Mouse (Mus musculus) erythroblast, adult 5-6 weeks (primary cell): ENCODE results near the gene Fam92b. TPM values are rescaled to one million over a fixed set of nuclear protein-coding genes. Genes with fewer than 3 reads are reported as not detected.

Experiments
- ATAC-seq: replicated peaks from 2 replicates; pipeline ENCODE4 v1.8.0; 2016; ENCODE audit warnings: moderate number of reproducible peaks, mild to moderate bottlenecking, moderate TSS enrichment, inconsistent platforms; ENCODE audit not compliant: poor library complexity, low FRiP score, severe bottlenecking
- total RNA-seq, 2 experiments: library from RNA; stranded (forward) in 1 of 2; stranded (reverse) in 1 of 2; fragments of 150-400 nt in 1 of 2; fragments of 200-764, 138-1000 nt in 1 of 2; gene quantifications; 2 replicates each; pipeline versions ENCODE4 v1.2.3 to v1.2.4; 2015 to 2017; ENCODE audit warnings: low replicate concordance in 2 of 2

Gene Fam92b
- total RNA-seq, 2 experiments from 2014 or later, result not detected

DNA sequence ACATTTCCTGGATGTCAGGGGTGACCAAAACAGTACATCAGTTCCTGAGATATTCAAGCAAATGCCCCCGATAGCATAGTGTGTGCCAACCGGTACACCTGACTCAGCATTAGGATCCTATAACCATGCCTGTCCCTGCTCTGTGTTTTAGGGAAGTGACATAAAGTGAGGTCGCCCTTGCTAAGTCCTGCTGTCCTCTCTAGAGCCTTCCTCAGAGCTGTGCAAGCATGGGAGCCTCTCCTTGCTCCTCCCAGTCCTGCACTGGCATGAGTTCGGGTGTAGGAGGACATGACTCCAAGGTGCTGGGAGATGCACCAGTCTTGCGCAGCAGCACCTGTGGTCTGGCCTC lies 14.9 kb downstream of the Fam92b start:
- no peak for ATAC-seq

DNA sequence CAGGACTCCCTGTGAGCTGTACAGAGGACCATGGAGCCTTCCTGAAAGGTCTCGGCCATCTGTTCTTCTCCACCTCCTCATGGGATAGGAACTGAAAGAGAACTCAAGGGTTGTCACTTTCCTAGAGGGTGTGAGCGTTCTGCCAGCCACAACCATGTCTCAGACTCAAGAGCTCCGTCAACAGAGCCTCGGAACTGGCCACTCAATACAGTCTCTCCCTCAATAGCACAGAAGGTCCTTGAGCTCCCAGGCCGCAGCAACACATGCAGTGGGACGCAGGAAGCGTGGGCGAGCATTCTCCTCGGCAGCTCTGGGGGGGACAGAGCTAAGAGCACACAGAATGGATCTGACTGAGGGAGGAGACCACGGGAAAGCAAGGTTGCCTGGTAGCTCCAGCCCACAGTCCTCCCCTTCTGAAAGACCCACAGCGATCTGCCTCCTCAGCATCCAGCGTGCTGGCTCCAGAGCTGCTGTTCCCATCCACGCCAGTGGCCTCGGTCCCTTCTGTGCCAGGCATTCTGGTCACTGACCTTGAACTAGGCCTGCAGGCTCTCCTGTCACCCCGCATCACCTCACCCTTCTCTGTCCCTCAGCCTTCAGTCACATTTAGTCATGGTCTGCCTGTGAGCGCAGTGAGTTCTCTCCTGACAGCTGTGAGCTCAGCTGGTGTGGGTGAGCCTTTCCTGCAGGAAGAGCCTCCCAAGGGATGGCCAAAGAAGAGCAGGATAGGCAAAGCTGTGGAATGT lies 15.4 kb downstream of the Fam92b start:
- no peak for ATAC-seq

DNA sequence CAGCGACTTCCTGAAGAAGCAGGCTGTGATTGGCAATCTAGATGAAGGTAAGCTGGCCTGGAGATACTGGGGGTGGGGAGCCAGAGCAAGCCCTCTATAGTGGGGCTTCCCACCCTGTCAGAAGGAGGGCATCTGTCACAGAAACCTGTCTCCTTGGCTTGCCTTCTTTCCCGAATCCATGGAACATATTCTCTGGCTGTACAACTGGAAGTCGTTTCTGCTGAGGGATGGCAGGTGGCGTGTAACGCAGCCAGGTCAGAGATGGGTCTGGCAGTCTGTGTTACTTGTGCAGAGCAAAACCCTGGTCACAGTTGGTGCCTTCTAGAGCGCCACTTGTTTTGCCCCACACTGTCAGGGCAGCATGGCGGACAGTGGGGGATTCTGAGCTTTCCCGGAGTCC lies 16.9 kb downstream of the Fam92b start:
- no peak for ATAC-seq

DNA sequence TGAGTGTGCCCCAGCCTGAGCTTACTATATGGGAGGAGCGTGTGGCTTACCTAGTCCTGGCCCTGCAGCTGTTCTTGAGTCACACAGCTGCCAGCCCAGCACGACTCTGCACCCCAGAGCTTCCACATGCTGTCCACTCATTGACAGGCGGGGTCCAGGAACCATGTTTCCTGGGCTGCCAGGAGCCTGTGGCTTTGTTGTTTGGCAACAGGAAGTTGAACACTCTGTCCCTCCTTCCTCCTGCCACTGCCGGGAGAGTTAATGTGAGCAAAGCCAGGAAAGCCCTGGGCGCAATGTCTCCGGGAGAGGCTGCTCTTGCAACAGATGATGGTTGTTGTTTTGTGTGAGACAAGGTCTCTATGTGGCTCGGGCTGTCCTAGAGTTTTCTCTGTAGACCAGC lies 24.6 kb downstream of the Fam92b start:
- no peak for ATAC-seq

DNA sequence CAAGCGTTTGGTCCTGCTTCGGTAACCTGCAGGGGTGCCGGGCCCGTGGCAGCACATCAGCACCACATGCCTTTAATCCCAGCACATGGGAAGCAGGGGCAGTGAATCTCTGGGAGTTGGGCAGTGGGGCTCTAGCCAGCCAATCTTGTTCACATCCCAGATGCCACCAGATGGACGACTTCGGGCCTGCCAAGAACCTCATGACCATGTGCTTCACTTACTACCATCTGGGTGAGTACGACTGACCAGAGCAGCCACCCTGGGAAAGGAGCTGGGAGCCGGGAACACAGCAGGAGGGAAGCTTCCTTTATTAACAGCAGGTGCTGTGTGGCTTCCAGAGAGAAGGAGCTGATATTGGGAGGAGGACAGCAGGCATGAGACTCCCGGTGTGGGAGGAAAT lies 26.1 kb downstream of the Fam92b start:
- ATAC-seq, result no peak

DNA sequence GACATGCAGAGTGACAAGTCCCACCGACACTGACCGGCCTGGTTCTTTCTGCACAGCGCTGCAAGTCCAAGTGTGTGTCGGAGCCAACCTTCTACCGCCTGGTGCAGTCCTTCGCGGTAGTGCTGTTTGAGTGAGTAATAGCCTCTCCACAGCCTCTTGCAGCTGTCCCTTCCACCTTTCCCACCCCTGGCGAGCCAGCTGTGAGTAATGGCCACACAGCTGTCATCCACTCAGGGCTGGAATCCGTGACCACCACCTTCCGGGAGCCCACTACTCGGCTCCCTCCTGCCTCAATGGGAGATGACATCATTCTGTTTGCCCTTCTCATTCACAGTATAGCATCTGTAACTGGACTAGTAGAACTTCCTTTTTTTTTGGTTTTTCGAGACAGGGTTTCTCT lies 27.2 kb downstream of the Fam92b start:
- ATAC-seq, result no peak

DNA sequence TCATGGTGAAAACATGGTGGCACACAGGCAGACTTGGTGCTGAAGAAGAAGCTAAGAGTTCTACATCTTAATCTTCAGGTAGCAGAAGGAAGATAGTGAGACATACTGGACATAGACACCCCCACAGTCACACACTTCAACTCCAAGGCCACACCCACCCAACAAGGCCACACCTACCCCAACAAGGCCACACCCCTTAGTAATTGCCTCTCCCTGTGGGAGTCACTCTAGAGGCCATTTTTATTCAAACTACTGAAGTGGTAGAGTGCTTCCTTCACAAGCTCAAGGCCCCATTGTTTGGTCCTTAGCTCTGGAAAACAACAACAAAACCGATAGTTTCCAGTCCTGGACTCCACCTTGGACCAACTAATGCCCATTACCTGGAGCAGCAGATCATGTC lies 31.2 kb downstream of the Fam92b start:
- no peak for ATAC-seq

DNA sequence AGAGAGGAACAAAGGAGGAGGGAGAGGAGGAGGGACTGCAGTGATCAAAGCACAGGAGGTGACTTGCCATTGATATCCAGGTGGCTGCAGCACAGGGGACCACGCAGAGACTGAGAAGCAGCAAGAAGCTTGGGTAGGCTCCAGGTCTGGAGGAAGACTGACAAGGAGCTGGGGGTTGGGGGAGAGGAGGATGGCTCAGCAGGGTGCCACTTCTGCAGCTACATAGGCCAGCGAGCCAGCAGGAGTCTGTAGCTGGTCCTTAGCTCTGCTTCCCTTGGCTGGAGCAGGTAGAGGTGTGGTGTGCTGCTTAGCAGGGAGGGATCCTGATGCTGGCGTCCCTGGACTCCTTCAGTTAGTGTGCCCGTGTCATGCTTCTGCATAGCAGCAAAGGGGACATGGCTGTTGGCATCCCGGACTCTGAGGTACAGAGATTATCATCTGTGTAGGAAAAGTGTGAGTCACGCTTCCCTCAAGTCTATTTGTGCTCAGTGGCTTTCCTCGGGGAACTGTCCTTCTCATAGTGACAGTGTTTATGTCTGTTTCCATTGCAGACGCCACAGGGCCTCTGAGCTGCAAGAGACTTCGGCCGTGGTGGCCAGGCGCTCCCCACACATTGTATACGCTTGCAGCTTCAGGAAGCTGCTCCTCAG lies 32.5 kb downstream of the Fam92b start:
- ATAC-seq, result no peak

DNA sequence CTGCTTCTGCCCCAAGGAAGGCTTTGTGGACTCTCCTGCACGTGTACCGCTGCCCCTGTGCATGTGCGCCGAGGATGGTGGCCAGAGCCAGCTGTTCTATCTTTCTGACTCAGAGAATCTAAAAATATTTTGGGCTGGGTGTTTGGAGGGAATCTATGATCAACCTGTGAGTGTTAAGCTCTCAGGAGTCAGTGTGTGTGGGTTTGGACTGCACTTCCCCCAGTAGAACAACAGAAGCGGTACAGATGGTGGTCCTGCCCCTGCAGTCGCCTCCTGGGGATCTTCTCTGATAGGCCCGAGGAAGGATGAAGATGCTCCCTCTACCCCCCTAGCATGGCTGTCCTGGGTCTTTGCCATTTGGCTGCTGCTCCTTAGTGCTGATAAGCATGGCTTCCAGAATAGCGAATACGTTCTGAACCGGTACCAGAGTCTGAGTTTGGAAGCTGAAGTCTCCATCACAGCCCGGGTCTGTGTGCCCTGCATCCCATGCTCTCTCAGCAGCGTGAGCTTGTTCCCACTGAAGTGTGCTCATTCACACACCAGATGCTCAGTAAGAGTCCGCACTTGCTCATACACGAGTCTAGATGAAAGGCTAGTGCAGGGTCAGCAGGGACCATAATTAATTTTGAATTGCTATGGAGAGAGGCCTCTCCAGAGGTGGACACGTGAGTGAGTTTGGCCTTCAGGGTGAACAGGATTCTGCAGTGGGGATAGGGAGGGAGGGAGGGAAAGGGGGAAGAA lies 33.2 kb downstream of the Fam92b start:
- ATAC-seq, result no peak

DNA sequence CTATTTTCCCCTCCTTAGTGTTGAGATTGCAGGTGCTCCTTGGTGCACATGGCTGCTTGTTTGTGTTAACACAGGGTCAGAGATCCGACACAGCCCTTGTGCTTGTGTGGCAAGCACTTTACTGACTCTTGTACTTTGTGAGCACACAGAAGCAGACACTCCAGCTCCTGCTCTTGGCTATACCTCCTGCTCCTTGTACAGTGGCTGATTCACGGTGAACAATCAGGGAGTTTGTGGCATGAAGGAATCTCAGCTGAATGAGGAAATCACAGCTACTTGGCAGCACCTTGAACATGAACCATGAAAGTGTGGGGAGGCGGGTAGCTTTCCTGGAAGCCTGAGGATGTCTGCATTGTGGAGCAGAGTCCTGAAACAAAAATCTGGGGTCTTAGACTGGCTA lies 36.5 kb downstream of the Fam92b start:
- no peak for ATAC-seq

DNA sequence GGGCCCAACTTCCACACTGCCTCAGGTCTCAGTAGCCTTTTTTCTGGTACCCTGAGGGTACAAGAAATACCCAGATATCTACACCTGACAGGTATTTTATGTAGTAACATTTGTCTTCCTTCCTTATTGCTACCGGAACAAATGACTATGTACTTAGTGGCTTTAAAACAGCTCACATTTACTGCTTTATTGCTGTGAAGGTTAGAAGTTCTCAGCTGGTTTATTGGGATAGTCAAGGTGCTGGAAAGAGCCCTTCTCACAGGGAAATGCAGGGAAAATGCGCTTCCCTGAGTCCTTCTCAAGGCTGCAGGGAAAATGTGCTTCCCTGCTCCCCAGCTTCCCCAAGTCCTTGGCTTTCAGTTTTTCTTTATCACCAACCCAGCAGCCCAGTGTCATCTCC lies 38.3 kb downstream of the Fam92b start:
- no peak for ATAC-seq

DNA sequence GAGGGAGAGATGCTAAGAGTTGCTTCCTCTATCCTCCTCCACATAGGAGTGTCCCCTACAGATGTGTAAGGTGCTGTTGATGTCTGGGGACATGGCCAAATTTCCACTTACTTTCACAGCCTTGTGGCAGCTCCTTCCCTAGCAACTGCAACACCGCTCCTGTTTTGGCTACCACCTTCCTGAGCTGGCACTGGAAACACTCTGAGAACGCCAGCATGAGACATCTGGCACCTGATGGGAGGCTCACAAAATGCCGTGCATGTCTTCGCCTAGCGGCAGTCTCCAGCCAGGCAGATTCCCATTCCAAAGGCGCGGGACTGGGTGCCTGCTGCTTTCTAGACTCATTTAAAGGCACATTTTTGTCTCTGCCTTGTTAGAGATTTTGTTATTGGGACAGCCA lies 40.6 kb downstream of the Fam92b start:
- ATAC-seq, result no peak

DNA sequence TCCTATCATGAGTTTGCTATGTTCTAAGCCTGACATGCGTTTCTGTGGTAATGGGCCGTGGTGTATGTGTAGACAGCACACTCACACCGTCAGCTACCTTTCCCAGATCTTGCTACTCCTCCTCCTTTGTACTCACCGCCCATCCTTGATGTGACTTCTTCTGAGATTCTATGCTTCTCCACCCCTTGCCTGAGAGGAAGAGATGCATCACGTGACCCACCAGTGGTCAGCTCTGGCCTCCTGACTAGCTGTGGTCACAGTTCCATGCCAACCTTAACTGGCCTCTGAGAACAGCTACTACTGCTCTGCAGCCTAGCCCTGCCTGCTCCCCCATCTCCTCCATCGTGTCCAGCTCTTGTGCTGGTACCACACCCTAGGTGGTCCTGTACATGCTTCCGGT lies 41.6 kb downstream of the Fam92b start:
- no peak for ATAC-seq

DNA sequence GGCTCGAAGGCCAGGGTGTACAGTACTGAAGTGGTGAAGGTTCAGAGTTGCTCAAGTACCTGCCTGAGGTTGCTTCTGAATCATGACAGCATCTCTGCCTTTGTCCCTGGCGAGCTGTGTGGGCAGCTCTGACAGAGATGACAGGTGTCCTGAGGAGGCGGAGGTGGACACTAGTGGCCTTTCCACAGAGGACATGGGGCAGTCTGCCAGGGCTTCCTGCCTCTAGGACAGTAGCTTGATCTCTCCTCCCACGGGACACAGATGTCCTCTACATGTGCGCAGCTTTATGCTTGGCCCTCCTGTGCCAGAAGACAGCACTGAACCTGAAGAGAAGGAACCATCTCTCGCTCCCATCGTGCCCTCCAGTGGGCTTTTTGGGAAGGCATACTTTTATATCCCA lies 44.1 kb downstream of the Fam92b start:
- ATAC-seq, result no peak

DNA sequence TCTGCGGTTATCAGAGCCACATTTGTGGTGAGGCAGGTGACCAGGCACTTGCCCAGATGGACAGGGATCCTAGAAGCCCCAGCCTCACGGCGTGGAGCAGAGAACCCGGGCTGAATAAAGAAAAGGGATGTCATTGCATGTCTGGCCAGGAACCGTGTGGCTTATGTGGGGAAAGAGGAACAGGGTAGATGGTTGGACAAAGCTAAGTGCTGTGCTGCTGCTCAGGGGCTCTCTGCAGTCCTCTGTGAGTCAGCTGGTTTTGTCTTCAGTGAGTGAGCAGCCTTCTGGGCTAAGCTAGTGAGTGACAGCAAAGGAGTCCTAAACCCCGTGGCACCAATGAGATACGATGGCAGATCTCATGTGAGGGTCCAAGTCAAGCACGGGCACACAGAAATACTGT lies 46.1 kb downstream of the Fam92b start:
- no peak for ATAC-seq

DNA sequence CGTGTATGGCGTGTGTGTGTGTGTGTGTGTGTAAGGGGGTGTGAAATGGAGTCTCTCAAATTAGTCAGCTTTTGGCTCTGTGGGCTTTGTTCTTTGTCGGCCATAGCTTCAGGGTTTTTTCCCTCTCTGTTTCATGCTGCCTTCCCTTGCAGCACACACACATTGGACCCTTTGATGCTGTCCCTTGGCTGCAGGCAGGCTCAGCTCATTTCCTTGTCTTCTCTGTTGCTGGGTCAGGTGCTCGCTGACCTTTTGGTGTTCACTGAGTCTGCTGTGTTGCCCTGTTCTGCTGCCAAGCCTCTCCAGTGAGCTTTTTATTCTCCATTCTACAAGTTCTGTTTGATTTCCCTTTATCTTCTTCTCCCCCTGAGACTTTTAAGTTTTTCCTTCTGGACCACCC lies 47.7 kb downstream of the Fam92b start:
- ATAC-seq, result no peak

DNA sequence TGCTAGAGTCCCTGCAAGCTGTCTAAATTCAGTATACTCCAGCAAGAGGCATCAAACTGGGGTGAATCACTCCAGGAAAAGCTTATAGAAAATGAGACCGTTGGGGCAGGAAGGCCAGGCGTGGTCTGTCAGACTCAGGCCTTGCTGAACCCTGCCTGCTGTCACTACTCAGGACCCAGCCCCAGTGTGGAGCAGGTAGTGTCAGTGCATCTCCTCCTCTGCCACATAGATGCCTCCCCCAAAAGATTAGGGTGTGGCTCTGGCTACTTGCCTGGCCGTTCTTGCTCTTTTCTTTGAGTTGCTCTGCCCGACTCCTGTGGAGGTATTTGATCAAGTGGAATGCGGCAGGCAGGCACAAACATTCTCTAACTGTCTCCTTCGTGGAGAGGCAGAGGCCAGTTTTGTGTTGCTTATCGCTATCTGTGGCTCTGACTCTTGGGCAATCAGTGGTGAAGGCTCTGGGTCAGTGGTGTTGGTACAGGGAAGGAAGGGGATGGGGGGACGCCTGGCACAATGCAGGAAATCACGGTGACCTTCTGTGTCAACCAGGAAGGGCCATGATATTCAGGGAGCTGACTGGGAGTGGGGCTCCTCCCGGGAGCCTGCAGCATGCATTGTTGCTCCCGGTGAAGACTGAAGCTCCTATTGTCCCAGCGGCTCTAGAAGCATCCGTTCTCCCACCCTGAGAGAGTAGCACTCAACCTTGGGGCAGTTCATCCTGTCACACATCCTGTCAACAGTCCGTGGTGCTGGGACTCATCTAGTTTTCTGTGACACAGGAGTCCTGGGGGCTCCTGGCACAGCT lies 50.7 kb downstream of the Fam92b start:
- no peak for ATAC-seq

DNA sequence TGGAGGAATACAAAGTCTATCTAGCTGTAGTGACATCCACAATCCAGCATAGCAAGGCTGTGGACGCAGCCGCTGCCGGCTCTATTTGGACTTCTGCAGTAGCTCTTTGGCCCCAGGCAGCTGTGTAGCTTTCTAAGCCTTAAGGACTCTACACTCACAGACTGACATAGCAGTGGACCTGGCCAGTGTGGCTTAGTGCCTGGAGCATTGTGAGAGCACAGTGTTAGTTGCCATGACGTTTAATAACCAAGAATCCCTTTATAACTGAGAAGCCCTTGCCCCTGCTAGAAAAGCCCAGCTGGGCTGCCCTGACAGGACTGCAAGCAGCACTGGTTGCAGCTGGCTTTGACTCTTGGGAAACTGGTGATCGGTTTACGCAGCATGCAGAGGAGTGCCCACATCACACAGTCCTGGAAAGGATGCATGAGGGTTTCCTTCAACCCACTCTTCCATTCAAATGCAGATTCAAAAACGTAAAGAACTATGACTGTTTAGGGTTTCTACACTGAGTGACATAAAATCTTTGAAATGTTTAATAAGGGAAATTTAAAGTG lies 52.4 kb downstream of the Fam92b start:
- no peak for ATAC-seq

DNA sequence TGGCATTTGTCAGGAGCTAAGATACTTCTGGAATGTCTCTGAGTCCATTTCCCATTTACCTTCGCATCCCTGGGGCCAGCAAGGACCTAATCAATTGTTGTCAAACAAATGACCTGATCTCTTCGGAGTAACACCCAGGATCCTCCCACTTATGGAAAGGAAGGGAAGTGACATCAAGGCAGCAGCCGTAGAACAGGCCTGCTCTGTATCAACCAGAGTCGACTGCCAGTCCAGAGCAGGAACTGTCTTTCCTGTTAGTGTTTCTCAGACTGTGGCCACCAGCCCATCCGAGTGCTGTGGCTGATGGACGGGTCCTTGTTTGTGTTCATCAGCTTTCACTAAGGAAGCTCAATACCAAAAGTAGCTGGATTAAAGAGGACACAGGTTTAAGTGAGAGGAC lies 53.0 kb downstream of the Fam92b start:
- no peak for ATAC-seq

DNA sequence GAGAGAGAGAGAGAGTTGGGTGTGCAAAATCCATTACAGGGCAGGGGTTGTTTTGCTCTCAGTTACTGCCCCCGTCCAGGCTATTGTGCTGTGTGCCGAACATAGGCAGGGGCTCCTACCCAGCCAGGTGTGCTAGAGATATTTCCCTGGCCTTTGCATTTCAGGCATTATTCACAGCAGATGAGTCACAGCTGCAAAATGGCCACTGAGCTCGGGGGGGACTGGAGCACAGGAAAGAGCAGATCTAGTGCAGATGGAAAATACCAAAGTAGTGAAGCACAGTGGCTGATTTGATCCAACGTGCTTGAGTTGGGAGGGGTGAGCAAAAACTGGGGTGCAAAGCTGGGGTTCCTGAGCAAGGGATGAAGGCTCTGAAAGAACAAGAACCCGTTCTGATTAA lies 56.3 kb downstream of the Fam92b start:
- ATAC-seq, result no peak
